Mouse (Mus musculus) midbrain, embryonic 12.5 days (tissue): ENCODE results near the gene Olfr1245. TPM values are rescaled to one million over a fixed set of nuclear protein-coding genes. Genes with fewer than 3 reads are reported as not detected.
"Not testable (repeated sequence)": the region's sequence is repeated elsewhere in the genome, so short reads cannot be mapped to it uniquely, and the experiment has no call there.

ENCODE experiments used
- ATAC-seq: fragments of 200-750 bp; cut with Nextera tagmentation; 2 replicates; pipeline ENCODE4 v1.8.0; 2017; ENCODE audit warnings: low read depth, moderate TSS enrichment, moderate library complexity; ENCODE audit not compliant: low FRiP score
- H3K27ac ChIP-seq: fragments of 300-500 bp; sonication (generic); replicated peaks from 2 replicates; pipeline ENCODE4 v1.5.1; 2016; ENCODE audit warnings: mild to moderate bottlenecking
- H3K27me3 ChIP-seq: fragments of 300-500 bp; sonication (generic); 2 replicates; pipeline ENCODE4 v1.6.1; 2016; ENCODE audit warnings: mild to moderate bottlenecking
- H3K36me3 ChIP-seq: fragments of 300-500 bp; sonication (generic); 2 replicates; pipeline ENCODE4 v1.6.1; 2016
- H3K4me1 ChIP-seq: fragments of 300-500 bp; sonication (generic); 2 replicates; pipeline ENCODE4 v1.6.1; 2016
- H3K4me2 ChIP-seq: fragments of 300-500 bp; sonication (generic); replicated peaks from 2 replicates; pipeline ENCODE4 v1.6.1; 2016; ENCODE audit warnings: mild to moderate bottlenecking, moderate library complexity
- H3K4me3 ChIP-seq: fragments of 300-500 bp; sonication (generic); 2 replicates; pipeline ENCODE4 v1.5.1; 2016; ENCODE audit warnings: mild to moderate bottlenecking
- H3K9ac ChIP-seq: fragments of 300-500 bp; sonication (generic); replicated peaks from 2 replicates; pipeline ENCODE4 v1.6.1; 2016; ENCODE audit warnings: mild to moderate bottlenecking, moderate library complexity
- H3K9me3 ChIP-seq: fragments of 300-500 bp; sonication (generic); 2 replicates; pipeline ENCODE4 v1.6.1; 2016; ENCODE audit warnings: mild to moderate bottlenecking
- WGBS: fragments of 180-500 bp; shearing (Covaris S2); methylation state at CpG from one replicate; pipeline ENCODE4 v1.1.7; 2016; 5-methylcytosine and 5-hydroxymethylcytosine counted together
- polyA plus RNA-seq: library from polyadenylated mRNA; unstranded; fragments of >200 nt; fragmentation: Nextera tagmentation; extraction: Ambion mirVana; gene quantifications from 2 replicates; pipeline ENCODE4 v1.2.1, GENCODE M21; 2016

The Olfr1245 gene
- polyA plus RNA-seq = not detected in 2 replicates

DNA sequence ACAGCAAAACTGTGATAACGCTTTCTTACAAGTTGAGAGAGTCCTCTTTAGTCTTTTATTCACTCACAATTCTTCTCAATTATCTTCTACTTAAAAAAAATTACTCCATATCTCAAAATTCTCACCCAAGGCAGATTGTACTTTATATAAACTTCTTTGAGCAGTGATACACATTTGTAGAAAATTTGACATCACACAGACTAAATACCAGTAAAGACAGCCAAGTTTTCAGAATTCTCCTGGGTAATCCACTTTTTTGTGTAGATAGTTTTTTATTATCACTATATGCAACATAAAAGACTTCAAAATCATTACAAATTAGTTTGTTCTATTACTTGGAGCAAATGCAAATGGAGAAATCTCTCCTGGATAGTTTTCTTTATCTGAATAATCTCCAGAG lies at the start of gene Olfr1245:
Gene Olfr1245, minus strand, starts transcription at position 101 of the 400 bp plus-strand sequence.
- H3K36me3 ChIP-seq = no peaks in the 10 kb centered on the region
- no peak within 1 kb of the TSS for H3K4me3 ChIP-seq

DNA sequence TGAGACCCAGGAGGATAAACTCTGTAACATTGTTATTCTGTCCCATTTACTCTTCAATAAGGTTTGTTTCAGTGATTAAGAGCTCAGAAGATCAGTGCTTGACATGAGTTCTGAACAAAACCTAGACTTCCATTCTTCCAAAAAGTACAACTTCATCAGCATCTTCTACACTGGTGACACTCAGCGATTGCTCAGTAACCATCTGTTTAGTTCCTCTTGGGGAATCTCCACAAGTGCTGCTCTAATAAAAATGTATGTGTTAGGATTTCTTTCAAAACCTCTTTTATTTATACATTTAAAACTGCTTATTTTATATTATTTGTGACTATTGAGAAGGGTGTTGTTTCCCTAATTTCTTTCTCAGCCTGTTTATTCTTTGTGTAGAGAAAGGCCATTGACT lies 39.9 kb upstream of the Olfr1245 start, which contains the start of gene Olfr1248:
Gene Olfr1248, minus strand, starts transcription at position 101 of the 400 bp plus-strand sequence.
- WGBS = 94% methylated on average over 1 of the region's 1 CpGs

More for the DNA sequence above, at the start of gene Olfr1245:
- no peak within 1 kb of the TSS for H3K9ac ChIP-seq
- no peak for ATAC-seq
- no peaks in the 10 kb centered on the region for H3K27me3 ChIP-seq
- H3K9me3 ChIP-seq = no peaks in the 10 kb centered on the region
- no peaks in the 10 kb centered on the region for H3K4me1 ChIP-seq
- no peak within 1 kb of the TSS for H3K4me2 ChIP-seq
- WGBS = 91% methylated on average over 1 of the region's 1 CpGs
- no peak within 1 kb of the TSS for H3K27ac ChIP-seq

DNA sequence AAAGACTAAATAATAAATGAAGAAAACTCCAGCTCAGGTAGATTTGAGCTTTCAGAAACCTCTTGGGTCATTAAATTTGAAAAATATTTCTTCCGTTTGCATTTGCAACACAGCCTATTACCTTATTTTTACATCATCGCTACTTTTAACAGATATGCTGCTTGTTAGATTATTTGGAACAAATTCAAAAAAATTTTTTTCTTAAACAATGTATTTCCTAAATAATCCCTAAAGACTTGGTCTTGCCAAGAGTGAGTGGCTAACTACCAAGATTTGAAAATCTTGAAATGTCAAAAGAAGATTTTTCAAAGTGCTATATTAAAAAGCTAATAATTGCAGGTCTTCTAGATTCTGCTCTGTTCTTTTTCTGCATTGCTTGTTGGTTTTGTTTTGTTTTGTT lies 35.8 kb upstream of the Olfr1245 start, which contains the start of gene Olfr1247:
Gene Olfr1247, minus strand, starts transcription at position 101 of the 400 bp plus-strand sequence.
- H3K27ac ChIP-seq = no peak within 1 kb of the TSS
- WGBS = 99% methylated on average over 2 of the region's 2 CpGs
- ATAC-seq = no peak
- no peaks in the 10 kb centered on the region for H3K36me3 ChIP-seq
- no peaks in the 10 kb centered on the region for H3K4me1 ChIP-seq
- no peak within 1 kb of the TSS for H3K4me2 ChIP-seq
- no peak within 1 kb of the TSS for H3K9ac ChIP-seq
- no peak within 1 kb of the TSS for H3K4me3 ChIP-seq
- no peaks in the 10 kb centered on the region for H3K9me3 ChIP-seq
- H3K27me3 ChIP-seq = no peaks in the 10 kb centered on the region

More for the DNA sequence above, 39.9 kb upstream of the Olfr1245 start, which contains the start of gene Olfr1248:
- not testable (repeated sequence) for H3K27ac ChIP-seq, H3K4me1 ChIP-seq, ATAC-seq, H3K27me3 ChIP-seq, H3K4me2 ChIP-seq, H3K4me3 ChIP-seq, H3K9ac ChIP-seq, H3K36me3 ChIP-seq, H3K9me3 ChIP-seq

DNA sequence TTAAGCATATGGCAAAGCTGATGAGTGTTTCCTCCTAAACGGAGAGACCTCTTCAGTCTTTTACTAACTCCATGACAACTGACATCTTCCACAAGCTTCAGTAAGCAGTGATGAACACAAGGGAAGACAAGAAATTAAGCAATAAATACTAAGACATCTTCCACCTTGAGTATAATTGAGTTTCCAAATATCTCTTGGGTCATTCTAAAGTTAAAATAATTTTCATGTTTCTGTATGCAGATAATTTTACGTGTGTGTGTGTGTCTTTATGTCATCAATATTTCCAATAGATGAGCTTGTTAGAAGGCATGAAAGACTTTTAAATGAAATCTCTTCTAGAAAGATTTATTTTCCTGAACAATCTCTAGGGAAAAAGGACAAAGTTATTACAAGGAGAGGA lies 14.8 kb upstream of the Olfr1245 start, which contains the start of gene Olfr1246:
Gene Olfr1246, minus strand, starts transcription at position 101 of the 400 bp plus-strand sequence.
- Histone ChIP-seq H3K36me3 (no peaks in the 10 kb centered on the region), H3K9me3 (no peaks in the 10 kb centered on the region), H3K27ac (no peak within 1 kb of the TSS), H3K4me2 (no peak within 1 kb of the TSS), H3K4me3 (no peak within 1 kb of the TSS), H3K27me3 (no peaks in the 10 kb centered on the region), H3K9ac (no peak within 1 kb of the TSS), H3K4me1 (no peaks in the 10 kb centered on the region)
- WGBS = 74% methylated on average over 2 of the region's 2 CpGs
- ATAC-seq = no peak

DNA sequence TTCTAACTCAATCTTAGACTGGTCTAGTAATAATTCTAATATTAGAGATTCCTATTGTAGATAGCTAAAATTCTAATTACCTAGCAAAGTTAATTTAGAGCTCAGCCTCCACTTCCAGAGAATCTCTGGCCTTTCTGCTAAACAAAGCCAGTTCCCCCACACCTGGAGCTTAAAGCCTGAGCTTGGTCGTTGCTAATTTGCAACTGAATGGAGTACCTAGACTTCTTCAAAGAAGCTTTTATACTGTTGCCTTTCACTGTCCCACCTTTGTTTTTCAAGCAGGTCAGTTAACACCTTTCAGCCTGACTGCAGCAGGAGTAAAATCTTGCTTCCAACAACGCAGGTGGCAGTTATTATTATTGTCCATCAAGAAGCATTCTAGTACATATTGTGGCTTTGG lies 15.5 kb downstream of the Olfr1245 start:
- not testable (repeated sequence) for H3K9ac ChIP-seq, H3K27me3 ChIP-seq, H3K4me1 ChIP-seq, H3K4me3 ChIP-seq, H3K27ac ChIP-seq, ATAC-seq, H3K36me3 ChIP-seq, H3K4me2 ChIP-seq, H3K9me3 ChIP-seq
- 60% methylated on average over 2 of the region's 2 CpGs for WGBS

DNA sequence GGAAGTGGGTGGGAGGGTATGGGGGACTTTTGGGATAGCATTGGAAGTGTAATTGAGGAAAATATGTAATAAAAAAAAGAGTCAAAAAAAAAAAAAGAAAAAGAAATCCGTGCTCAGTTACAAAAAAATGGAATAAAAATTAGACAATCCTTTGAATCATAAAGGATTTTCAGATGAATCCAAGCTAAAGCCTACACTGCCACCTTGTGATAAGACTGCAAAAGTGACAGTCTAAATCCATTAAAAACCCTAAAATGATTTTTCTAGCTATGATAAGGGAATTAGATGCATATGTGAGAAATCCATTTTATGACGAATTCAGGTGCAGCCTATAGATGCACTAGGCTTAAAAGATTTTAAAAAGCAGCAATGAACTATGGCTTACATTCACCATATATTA lies 33.7 kb downstream of the Olfr1245 start:
- H3K27ac ChIP-seq = no peak overlapping the region
- no peaks in the 10 kb centered on the region for H3K27me3 ChIP-seq
- 47% methylated on average over 2 of the region's 2 CpGs for WGBS
- H3K9ac ChIP-seq = no peak overlapping the region
- no peaks in the 10 kb centered on the region for H3K9me3 ChIP-seq
- no peak overlapping the region for H3K4me3 ChIP-seq
- H3K36me3 ChIP-seq = no peaks in the 10 kb centered on the region
- no peak overlapping the region for H3K4me2 ChIP-seq
- ATAC-seq = no peak
- H3K4me1 ChIP-seq = no peaks in the 10 kb centered on the region

DNA sequence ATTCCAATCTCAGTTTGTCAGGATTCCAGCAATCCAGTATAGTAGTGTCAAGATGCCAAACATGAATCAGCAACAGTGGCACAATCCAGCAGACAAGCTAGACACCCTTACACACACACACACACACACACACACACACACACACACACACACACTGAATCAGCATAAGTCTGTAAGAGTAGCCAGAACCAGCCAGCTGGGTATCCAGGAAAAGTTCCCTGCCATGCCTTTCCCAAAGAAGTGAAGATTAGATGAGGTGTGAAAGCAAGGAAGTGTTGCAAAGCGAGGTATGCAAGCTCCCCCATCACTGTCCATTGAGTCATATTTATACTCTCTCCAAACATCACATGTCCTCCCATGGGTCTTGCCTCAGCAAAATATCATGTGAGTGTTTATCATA lies 38.3 kb downstream of the Olfr1245 start:
- H3K9me3 ChIP-seq = no peaks in the 10 kb centered on the region
- no peak overlapping the region for H3K27ac ChIP-seq
- H3K9ac ChIP-seq = no peak overlapping the region
- H3K4me3 ChIP-seq = no peak overlapping the region
- no peak overlapping the region for H3K4me2 ChIP-seq
- 68% methylated on average over 1 of the region's 1 CpGs for WGBS
- no peaks in the 10 kb centered on the region for H3K27me3 ChIP-seq
- no peaks in the 10 kb centered on the region for H3K4me1 ChIP-seq
- no peak for ATAC-seq
- no peaks in the 10 kb centered on the region for H3K36me3 ChIP-seq

DNA sequence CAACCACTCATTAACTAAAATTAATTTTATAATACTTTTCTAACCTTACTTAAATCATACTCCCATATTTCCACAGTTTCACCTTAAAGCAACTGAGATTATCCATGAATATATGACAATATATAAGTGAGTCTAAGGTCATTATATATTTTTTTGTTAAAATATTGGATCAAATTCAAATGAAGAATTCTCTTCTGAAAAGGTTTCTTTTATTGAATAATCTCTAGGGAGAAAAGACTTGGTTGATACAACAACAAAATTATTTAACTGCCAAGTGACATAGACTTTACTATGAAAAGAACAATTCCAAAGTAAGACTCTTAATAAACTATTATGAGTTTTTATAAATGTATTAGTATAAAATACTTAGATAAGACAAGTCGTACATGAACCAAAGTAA lies 46.9 kb downstream of the Olfr1245 start, which contains the start of gene Olfr1243:
Gene Olfr1243, minus strand, starts transcription at position 101 of the 400 bp plus-strand sequence.
- no peak within 1 kb of the TSS for H3K9ac ChIP-seq
- no peaks in the 10 kb centered on the region for H3K27me3 ChIP-seq
- 82% methylated on average over 1 of the region's 1 CpGs for WGBS
- no peak for ATAC-seq
- H3K27ac ChIP-seq = no peak within 1 kb of the TSS
- H3K4me2 ChIP-seq = no peak within 1 kb of the TSS
- no peaks in the 10 kb centered on the region for H3K9me3 ChIP-seq
- H3K4me3 ChIP-seq = no peak within 1 kb of the TSS
- H3K36me3 ChIP-seq = no peaks in the 10 kb centered on the region
- no peaks in the 10 kb centered on the region for H3K4me1 ChIP-seq

Other genes starting within 250 kb of the Olfr1245 start
- gene Olfr1232, start 248.8 kb downstream of the Olfr1245 start, polyA plus RNA-seq = not detected in 2 replicates
- not detected in 2 replicates for gene Olfr1233, start 236.0 kb downstream of the Olfr1245 start, polyA plus RNA-seq
- gene Olfr1234, start 213.6 kb downstream of the Olfr1245 start, polyA plus RNA-seq = not detected in 2 replicates
- gene Olfr1238, start 168.8 kb downstream of the Olfr1245 start, polyA plus RNA-seq = not detected in 2 replicates
- not detected in 2 replicates for gene Olfr1239, start 158.0 kb downstream of the Olfr1245 start, polyA plus RNA-seq
- not detected in 2 replicates for gene Olfr1240, start 135.4 kb downstream of the Olfr1245 start, polyA plus RNA-seq
- not detected in 2 replicates for gene Olfr1241, start 91.3 kb downstream of the Olfr1245 start, polyA plus RNA-seq
- gene Olfr1242, start 80.1 kb downstream of the Olfr1245 start, polyA plus RNA-seq = not detected in 2 replicates
- gene Olfr1243, start 47.0 kb downstream of the Olfr1245 start, polyA plus RNA-seq = not detected in 2 replicates
- not detected in 2 replicates for gene Olfr1246, start 14.7 kb upstream of the Olfr1245 start, polyA plus RNA-seq
- not detected in 2 replicates for gene Olfr1247, start 35.7 kb upstream of the Olfr1245 start, polyA plus RNA-seq
- gene Olfr1248, start 39.8 kb upstream of the Olfr1245 start, polyA plus RNA-seq = not detected in 2 replicates
- gene Olfr1249, start 56.5 kb upstream of the Olfr1245 start, polyA plus RNA-seq = not detected in 2 replicates
- gene Olfr1250, start 83.0 kb upstream of the Olfr1245 start, polyA plus RNA-seq = not detected in 2 replicates
- gene Olfr1251, start 93.5 kb upstream of the Olfr1245 start, polyA plus RNA-seq = not detected in 2 replicates
- gene Olfr1252, start 146.6 kb upstream of the Olfr1245 start, polyA plus RNA-seq = not detected in 2 replicates
- not detected in 2 replicates for gene Olfr1253, start 178.6 kb upstream of the Olfr1245 start, polyA plus RNA-seq
- not detected in 2 replicates for gene Olfr1254, start 215.2 kb upstream of the Olfr1245 start, polyA plus RNA-seq
- not detected in 2 replicates for gene Olfr1255, start 233.6 kb upstream of the Olfr1245 start, polyA plus RNA-seq